Mouse (Mus musculus) gastrocnemius, adult 2 months (tissue): ENCODE measurements around the gene Dera. TPM values are rescaled to one million over a fixed set of nuclear protein-coding genes. Genes with fewer than 3 reads are reported as not detected.

ENCODE experiments used
- DNase-seq: peaks from one replicate; pipeline ENCODE4 v3.0.0; 2022
- H3K27ac ChIP-seq: fragments of 200-600 bp; 2 replicates; pipeline ENCODE4 v1.8.1; 2022; ENCODE audit warnings: mild to moderate bottlenecking
- H3K4me3 ChIP-seq: fragments of 200-600 bp; 2 replicates; pipeline ENCODE4 v1.8.1; 2022; ENCODE audit warnings: mild to moderate bottlenecking, moderate library complexity
- CTCF ChIP-seq: fragments of 200-600 bp; IDR thresholded peaks from 2 replicates; pipeline ENCODE4 v1.8.1; 2022; ENCODE audit warnings: antibody characterized with exemption, mild to moderate bottlenecking, moderate library complexity
- intact Hi-C: fragments of 180-260 bp; cut with DNase I; formaldehyde crosslinking; loops from one replicate; pipeline ENCODE4 v1.15.1; 2025
- total RNA-seq, 2 experiments: library from RNA; stranded (reverse); gene quantifications; 2 replicates each; pipeline ENCODE4 v1.2.3; 2021

Gene Dera
- total RNA-seq, 2 experiments from 2014 or later, result 6.3 to 9.5 TPM

- no peak overlapping the region for H3K4me3 ChIP-seq
- DNase-seq, result no peak
- H3K27ac ChIP-seq, result no peak overlapping the region
- no peak for TF ChIP-seq CTCF
- intact Hi-C loops, result no loop called here
Measured at GRCm38 (mm10) chr6:137885644-137886043, 131.3 kb downstream of the Dera start.

DNA sequence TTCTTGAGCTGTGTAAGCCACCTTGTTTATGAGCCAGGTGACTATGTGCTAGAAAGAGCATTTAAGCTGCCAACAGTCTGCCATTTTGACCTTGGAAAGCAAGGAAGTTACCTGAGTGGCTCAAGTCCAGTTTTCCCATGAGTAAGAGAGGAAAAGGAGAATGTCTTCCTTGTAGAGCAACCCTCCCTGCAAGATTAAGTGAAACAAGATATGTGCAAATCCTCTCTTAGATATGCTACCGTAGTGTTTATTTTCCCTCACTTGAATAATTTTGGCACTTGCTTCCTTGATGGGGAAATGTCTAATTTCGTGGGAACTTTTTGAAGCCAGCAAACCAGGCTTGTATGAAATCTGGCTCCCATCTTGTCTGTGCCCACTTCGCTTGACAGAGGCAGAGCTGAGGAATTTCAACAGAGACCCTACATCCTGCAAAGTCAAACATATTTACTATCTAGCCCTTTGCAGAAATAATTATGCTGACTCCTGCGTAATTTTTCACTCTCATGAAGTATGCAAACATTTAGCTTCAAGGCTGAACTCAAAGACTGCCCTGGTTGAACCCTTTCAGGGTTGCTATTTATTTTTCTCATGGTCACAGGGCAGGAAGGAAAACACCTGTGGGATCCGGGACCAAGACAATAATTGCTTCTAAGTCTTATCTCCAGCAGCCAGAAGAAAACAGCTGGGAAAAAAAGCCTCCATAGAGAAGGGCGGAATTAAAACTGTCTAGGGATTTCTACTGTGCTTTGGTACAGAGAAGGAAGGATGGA, 132.0 kb downstream of the Dera start:
- intact Hi-C loops, result no loop called here
- Histone ChIP-seq H3K27ac (no peak overlapping the region), H3K4me3 (no peak overlapping the region)
- TF ChIP-seq CTCF, result no peak
- no peak for DNase-seq

DNA sequence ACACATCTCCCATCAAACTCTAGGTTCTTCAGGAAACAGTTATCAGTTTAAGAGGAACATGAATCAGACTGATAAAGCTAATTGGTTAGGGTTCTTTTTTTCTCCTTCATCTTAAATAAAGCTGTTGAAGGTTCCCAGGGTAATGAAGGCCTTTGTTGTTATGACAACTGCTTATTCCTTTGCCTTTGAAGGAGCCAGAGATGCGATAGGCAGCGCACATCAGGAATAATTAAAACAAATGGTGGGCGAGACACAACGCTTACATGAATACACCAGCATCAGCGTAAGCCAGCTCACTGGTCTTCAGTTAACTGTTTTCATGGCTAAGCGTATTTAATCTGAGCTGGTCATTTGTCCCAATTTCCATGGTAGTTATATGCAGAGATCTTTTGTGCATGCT, 132.9 kb downstream of the Dera start:
- Histone ChIP-seq H3K4me3 (no peak overlapping the region), H3K27ac (no peak overlapping the region)
- intact Hi-C loops, result no loop called here
- TF ChIP-seq CTCF, result no peak
- no peak for DNase-seq

DNA sequence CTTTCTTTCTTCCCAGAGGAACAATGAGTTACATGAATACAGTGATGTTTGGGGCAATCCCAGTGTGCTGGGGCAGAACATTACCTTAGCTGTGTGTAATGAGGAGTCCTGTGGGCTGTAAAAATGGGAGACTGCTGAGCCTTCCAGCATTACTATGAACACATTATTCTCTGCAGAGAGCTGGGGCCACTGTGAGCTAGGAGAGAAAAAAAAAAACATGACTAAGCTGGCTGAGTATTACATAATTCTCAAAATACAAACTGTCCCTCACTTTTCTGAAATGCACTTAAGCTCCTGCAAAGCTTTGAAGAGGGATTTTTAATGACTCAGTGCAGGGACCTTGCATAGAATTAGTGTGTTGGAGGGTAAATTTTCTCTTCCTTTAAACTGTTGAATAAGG, 143.3 kb downstream of the Dera start:
- no peak for DNase-seq
- H3K4me3 ChIP-seq, result no peak overlapping the region
- H3K27ac ChIP-seq, result no peak overlapping the region
- intact Hi-C loops, result no loop called here
- no peak for TF ChIP-seq CTCF

GRCm38 (mm10) chr6:137901255-137901654, 146.9 kb downstream of the Dera start:
- Histone ChIP-seq H3K4me3 (no peak overlapping the region), H3K27ac (no peak overlapping the region)
- DNase-seq, result no peak
- no peak for TF ChIP-seq CTCF
- intact Hi-C loops, result no loop called here

Other genes starting within 250 kb of the Dera start
- 1 to 10 TPM; 4.3 to 6.9 TPM for gene Eps8, start 99.7 kb upstream of the Dera start, total RNA-seq
- gene Strap, start 19.5 kb upstream of the Dera start, total RNA-seq, result 10 to 100 TPM; 84.5 to 87.6 TPM